Comparison of ENCODE assay signal across 9 mouse cellular contexts in the genomic region with DNA sequence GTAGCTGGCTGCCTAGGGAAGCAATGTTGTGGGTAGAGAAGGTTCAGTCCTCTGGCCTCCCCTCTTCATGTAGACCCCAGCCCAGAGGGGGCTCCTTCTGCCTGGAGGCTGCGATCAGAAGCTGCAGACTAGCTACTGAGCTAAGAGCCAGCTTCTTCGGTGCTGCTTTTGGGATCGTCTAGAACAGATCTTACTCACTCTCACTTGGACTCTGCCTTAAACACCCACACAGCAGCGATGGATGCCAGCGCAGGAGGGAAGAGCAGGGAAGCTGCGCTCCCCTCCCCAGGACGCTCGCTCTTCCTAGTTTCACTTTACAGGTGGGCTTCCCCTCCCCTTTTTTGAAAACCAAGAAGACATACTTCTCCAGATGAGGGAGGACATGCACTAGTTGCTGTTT.
DNase-seq lines count a peak whose midpoint lies in the region; ATAC-seq and TF ChIP-seq lines count a peak whose summit lies in the region.
"Had no signal": no experiment of that assay in that cellular context is flagged by ENCODE, and none has a peak within 500 bp of the region (broad histone marks: within the 10 kb centered on the region; RNA-seq: fewer than 3 reads in every experiment).

No protein-coding gene starts in this region.

- H3K9ac ChIP-seq in heart, embryonic 13.5 days: peak overlapping the region; percentile 71
- H3K9ac ChIP-seq in stomach, embryonic 14.5 days (replicated peaks; ENCODE audit: low read depth, low read length): no peak overlapping the region; the same call in 1 of the 2 replicates
- H3K9ac ChIP-seq in stomach, postnatal 0 days (ENCODE audit: low read length): no peak overlapping the region
- H3K9ac ChIP-seq in forebrain, embryonic 16.5 days (replicated peaks; ENCODE audit: low read depth, low read length): no peak overlapping the region
- H3K9ac ChIP-seq in forebrain, embryonic 13.5 days: no peak overlapping the region

- H3K4me3 ChIP-seq in heart, embryonic 13.5 days: peak overlapping the region; percentile 29
- H3K4me3 ChIP-seq in stomach, embryonic 14.5 days (ENCODE audit: low read depth, low read length): no peak overlapping the region
- H3K4me3 ChIP-seq in stomach, postnatal 0 days (ENCODE audit: low read depth, low read length): no peak overlapping the region
- no peak overlapping the region for H3K4me3 ChIP-seq in forebrain, embryonic 16.5 days (replicated peaks; ENCODE audit: low read length)
- H3K4me3 ChIP-seq in forebrain, embryonic 13.5 days: no peak overlapping the region

- H3K4me1 ChIP-seq in heart, embryonic 13.5 days: peaks cover 32% of the 10 kb centered on the region
- H3K4me1 ChIP-seq in stomach, embryonic 14.5 days (ENCODE audit: control insufficient read depth, insufficient read depth, low read length): 0 out of 2 replicates have a peak, but pooled peaks cover 7% of the 10 kb centered on the region
- no peaks in the 10 kb centered on the region for H3K4me1 ChIP-seq in stomach, postnatal 0 days (replicated peaks; ENCODE audit: control insufficient read depth, insufficient read depth)
- peaks cover 10% of the 10 kb centered on the region for H3K4me1 ChIP-seq in forebrain, embryonic 16.5 days (replicated peaks; ENCODE audit: control insufficient read depth, insufficient read depth, low read length)
- H3K4me1 ChIP-seq in forebrain, embryonic 13.5 days: peaks cover 18% of the 10 kb centered on the region

- no peak for TF ChIP-seq EP300 in stomach, postnatal 0 days (optimal IDR thresholded peaks at IDR 0.05)

- no peaks in the 10 kb centered on the region for H3K36me3 ChIP-seq in heart, embryonic 13.5 days
- no peaks in the 10 kb centered on the region for H3K36me3 ChIP-seq in stomach, embryonic 14.5 days (ENCODE audit: control insufficient read depth, insufficient read depth, low read length)
- H3K36me3 ChIP-seq in stomach, postnatal 0 days (ENCODE audit: control insufficient read depth, insufficient read depth, low read length): no peaks in the 10 kb centered on the region
- no peaks in the 10 kb centered on the region for H3K36me3 ChIP-seq in forebrain, embryonic 16.5 days (ENCODE audit: control insufficient read depth, insufficient read depth)
- no peaks in the 10 kb centered on the region for H3K36me3 ChIP-seq in forebrain, embryonic 13.5 days (ENCODE audit: poor library complexity, severe bottlenecking)

- no peaks in the 10 kb centered on the region for H3K9me3 ChIP-seq in heart, embryonic 13.5 days
- no peaks in the 10 kb centered on the region for H3K9me3 ChIP-seq in stomach, embryonic 14.5 days (ENCODE audit: control insufficient read depth, low read depth, low read length)
- no peaks in the 10 kb centered on the region for H3K9me3 ChIP-seq in stomach, postnatal 0 days (ENCODE audit: control insufficient read depth, low read length)
- 0 out of 2 replicates have a peak, but pooled peaks cover 2% of the 10 kb centered on the region for H3K9me3 ChIP-seq in forebrain, embryonic 16.5 days (ENCODE audit: control insufficient read depth, low read length)
- no peaks in the 10 kb centered on the region for H3K9me3 ChIP-seq in forebrain, embryonic 13.5 days (replicated peaks)

- H3K4me2 ChIP-seq in heart, embryonic 13.5 days: peak overlapping the region; percentile 58
- peak overlapping the region; percentile 27 for H3K4me2 ChIP-seq in stomach, embryonic 14.5 days (replicated peaks; ENCODE audit: low read depth, low read length)
- H3K4me2 ChIP-seq in stomach, postnatal 0 days (replicated peaks; ENCODE audit: low read depth): no peak overlapping the region
- no peak overlapping the region for H3K4me2 ChIP-seq in forebrain, embryonic 16.5 days (ENCODE audit: low read length)
- no peak overlapping the region for H3K4me2 ChIP-seq in forebrain, embryonic 13.5 days

- H3K27ac ChIP-seq in heart, embryonic 13.5 days (replicated peaks): no peak overlapping the region
- H3K27ac ChIP-seq in stomach, embryonic 14.5 days (ENCODE audit: low read length): no peak overlapping the region
- no peak overlapping the region for H3K27ac ChIP-seq in stomach, postnatal 0 days (replicated peaks)
- no peak overlapping the region for H3K27ac ChIP-seq in forebrain, embryonic 16.5 days (ENCODE audit: low read length)
- no peak overlapping the region for H3K27ac ChIP-seq in forebrain, embryonic 13.5 days

- no peak for ATAC-seq in heart, embryonic 13.5 days (ENCODE audit: extremely low read depth, insufficient number of reproducible peaks, low FRiP score, low TSS enrichment)
- no peak for ATAC-seq in stomach, embryonic 14.5 days (ENCODE audit: insufficient number of reproducible peaks, insufficient read depth, low FRiP score, low read depth)
- no peak for ATAC-seq in stomach, postnatal 0 days (ENCODE audit: low FRiP score, low TSS enrichment)
- no peak for ATAC-seq in forebrain, embryonic 16.5 days
- no peak for ATAC-seq in forebrain, embryonic 13.5 days

- intact Hi-C loops in heart, postnatal 25 days (cut with DNase I): loop anchor here (5.0 to 10.0 kb wide), 2 partner anchors 62 to 130 kb away; no protein-coding TSS in a partner anchor
- intact Hi-C loops in left cerebral cortex, postnatal 36 days (cut with DNase I): loop anchor here (10.0 kb wide), 1 partner anchor 130 kb away; no protein-coding TSS in a partner anchor

- DNase-seq in heart, postnatal 25 days (ENCODE audit: low spot score): no peak
- DNase-seq in stomach, postnatal 0 days (ENCODE audit: low spot score): no peak
- peak; percentile 69 to 74 for DNase-seq in left cerebral cortex, postnatal 36 days (ENCODE audit: low spot score in 2 of 2)
- DNase-seq in spleen, adult 18-20 months: no peak
- DNase-seq: adrenal gland, postnatal 14 days had no signal

- 40% methylated on average over 8 of the region's 8 CpGs for WGBS in heart, embryonic 13.5 days
- WGBS in stomach, embryonic 14.5 days: 42% methylated on average over 8 of the region's 8 CpGs
- 38% methylated on average over 8 of the region's 8 CpGs for WGBS in stomach, postnatal 0 days
- 50% methylated on average over 8 of the region's 8 CpGs for WGBS in forebrain, embryonic 16.5 days
- WGBS in forebrain, embryonic 13.5 days: 61% methylated on average over 8 of the region's 8 CpGs

- no peaks in the 10 kb centered on the region for H3K27me3 ChIP-seq in heart, embryonic 13.5 days (replicated peaks)
- H3K27me3 ChIP-seq in stomach, embryonic 14.5 days (ENCODE audit: control insufficient read depth, insufficient read depth, low read length): no peaks in the 10 kb centered on the region
- no peaks in the 10 kb centered on the region for H3K27me3 ChIP-seq in stomach, postnatal 0 days (ENCODE audit: control insufficient read depth, insufficient read depth, low read length)
- H3K27me3 ChIP-seq in forebrain, embryonic 16.5 days (replicated peaks; ENCODE audit: control insufficient read depth, insufficient read depth, low read length): no peaks in the 10 kb centered on the region
- H3K27me3 ChIP-seq in forebrain, embryonic 13.5 days: no peaks in the 10 kb centered on the region

- no peak for TF ChIP-seq CTCF in stomach, postnatal 0 days (IDR thresholded peaks at IDR 0.05; ENCODE audit: low read depth)

Comparison
In these comparisons a context has a peak if more than half of its experiments do, and no peak if none do; other contexts are left out.
1. H3K4me2 ChIP-seq: peak in heart, embryonic 13.5 days (single experiment) and stomach, embryonic 14.5 days (single experiment); none in stomach, postnatal 0 days (single experiment), forebrain, embryonic 16.5 days (single experiment) and forebrain, embryonic 13.5 days (single experiment).
2. DNase-seq: peak in left cerebral cortex, postnatal 36 days (2 of 2); none in heart, postnatal 25 days (single experiment), stomach, postnatal 0 days (single experiment) and spleen, adult 18-20 months (0 of 2).